Mouse (Mus musculus) gastrocnemius, adult 18-20 months (tissue): ENCODE measurements at regions not wholly inside any gene's neighbourhood (a gene's known extent, or its start where the extent isn't known, plus 50 kb on each side); places are given as distances from the start of the nearest gene placed in this dataset.
"Not testable (repeated sequence)": the region's sequence is repeated elsewhere in the genome, so short reads cannot be mapped to it uniquely, and the experiment has no call there.

Experiments
- DNase-seq: peaks from one replicate; pipeline ENCODE4 v3.0.0; 2021; ENCODE audit warnings: low spot score

- no peak for DNase-seq
Observed at GRCm38 (mm10) chr5:28775648-28776359, 308.7 kb upstream of the Shh start.

GRCm38 (mm10) chr5:28771796-28772195, 304.7 kb upstream of the Shh start:
- DNase-seq: no peak

DNA sequence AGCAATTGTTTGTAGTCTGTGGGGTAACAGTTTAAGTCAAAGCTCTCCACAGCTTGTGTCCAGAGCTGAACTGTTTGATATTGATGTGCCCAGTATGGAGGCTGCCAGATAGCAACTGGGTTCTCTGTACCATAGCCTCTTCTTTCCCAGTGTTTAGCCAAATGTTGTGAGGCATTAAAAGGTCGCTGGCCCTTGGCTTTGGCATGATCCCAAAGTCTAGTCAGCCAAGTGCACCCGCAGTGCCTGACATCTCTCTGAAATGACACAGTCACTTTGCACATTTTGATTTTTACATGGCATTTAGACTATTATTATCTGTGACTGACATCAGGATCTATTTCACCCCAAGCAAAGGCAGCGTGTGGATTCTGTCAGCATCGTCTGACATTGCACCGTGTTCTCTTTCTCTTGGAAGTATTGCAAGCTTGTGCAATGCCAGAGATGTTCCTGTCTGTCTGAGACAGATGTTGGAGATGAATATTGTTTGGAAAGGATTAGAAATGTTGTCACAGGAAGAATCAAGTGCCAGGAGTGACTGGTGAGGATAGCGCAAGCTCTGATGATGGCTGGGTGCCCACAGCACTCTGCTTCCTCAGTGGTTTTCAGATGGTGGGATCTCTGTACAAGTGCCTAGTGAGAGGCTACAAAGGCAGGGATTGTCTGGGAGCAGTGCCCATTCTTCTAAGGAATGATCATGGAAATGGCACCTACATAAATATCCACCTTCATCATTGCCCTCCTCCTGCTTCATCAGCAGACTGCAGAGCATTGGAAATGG, 289.3 kb upstream of the Shh start:
- no peak for DNase-seq

- DNase-seq: not testable (repeated sequence)
Observed at GRCm38 (mm10) chr5:28751821-28752220, 284.8 kb upstream of the Shh start.

GRCm38 (mm10) chr5:28734768-28735167, 267.7 kb upstream of the Shh start:
- DNase-seq: no peak

DNA sequence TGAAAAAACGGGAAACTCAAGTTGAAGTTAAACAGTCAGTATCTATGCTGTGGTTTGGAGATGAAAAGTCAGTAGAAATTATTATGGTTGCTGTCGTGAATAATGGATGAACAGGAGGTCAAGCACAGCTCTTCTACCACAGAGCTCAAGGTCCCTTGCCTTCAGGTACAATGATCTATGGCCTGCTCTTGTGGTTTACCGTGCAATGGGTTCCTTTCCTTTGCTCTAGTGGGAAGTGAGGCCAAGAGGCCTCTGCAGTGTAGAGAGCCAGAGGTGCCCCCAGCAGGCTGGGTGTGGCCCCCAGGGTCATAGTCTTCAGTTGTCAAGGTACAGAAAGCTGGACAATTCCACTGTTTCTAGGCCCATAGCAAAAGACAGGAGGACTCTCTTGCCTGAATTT, 255.0 kb upstream of the Shh start:
- no peak for DNase-seq

DNA sequence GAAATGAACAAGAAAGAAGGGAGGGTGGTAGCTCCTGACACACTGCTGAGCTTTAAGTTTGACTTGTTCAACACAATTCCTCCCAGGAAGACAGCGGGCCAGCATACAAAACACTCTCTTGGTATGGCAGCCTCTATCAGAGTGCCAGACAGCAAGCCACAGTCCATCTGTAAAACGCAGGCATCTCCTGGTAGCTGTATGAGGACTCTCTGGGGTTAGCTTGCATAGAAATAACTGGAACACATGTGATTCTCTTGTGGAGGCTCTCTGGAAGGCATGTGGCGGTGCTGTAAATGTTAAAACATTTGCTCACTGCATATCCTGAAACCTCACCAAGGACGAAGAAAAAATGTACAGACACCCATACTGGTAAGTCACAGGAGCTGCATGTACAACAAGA, 247.9 kb upstream of the Shh start:
- no peak for DNase-seq

- no peak for DNase-seq
Observed at GRCm38 (mm10) chr5:28710517-28710916, 243.5 kb upstream of the Shh start.

GRCm38 (mm10) chr5:28709626-28710025, 242.6 kb upstream of the Shh start:
- DNase-seq: no peak

GRCm38 (mm10) chr5:28704359-28704758, 237.3 kb upstream of the Shh start:
- no peak for DNase-seq

GRCm38 (mm10) chr5:28696966-28697365, 229.9 kb upstream of the Shh start:
- no peak for DNase-seq

DNA sequence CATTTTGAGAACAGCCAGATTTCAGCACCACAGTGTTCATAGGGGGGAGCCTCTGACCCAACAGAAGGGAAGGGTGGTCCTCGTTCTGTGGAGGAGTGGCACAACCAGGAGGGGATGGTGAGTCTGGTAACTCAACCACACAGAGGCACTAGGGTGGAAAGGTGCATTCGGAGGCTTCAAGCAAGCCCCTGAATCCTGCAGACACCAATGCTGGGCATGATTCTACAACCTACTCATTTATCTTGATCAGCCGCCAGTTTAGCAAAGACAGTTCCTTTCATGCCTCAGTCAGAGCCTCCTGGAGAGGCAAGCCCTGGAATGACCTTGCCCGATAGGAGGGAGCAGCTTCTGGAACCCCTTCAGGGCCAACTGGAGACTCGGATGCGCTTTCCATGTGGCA, 223.1 kb upstream of the Shh start:
- no peak for DNase-seq

DNA sequence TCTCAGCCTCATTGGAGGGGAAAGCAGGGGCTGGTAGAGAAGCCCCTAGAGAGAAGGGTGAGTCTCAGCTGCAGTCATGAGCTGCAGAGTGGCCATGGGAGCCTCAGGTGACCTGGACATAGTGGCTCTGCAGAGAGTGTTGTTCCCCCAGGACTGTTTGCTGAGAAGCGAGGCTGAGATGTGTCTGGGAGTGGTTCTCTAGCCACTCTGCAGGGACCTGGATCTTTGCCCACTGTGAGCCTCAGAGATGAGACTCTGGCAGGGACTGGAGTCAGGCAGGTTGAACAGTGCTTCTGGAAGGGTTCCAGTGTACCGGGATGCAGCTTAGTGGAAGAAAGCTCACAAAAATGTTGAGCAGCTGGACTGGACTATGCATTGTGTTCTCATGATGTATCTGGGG, 222.6 kb upstream of the Shh start:
- no peak for DNase-seq

DNA sequence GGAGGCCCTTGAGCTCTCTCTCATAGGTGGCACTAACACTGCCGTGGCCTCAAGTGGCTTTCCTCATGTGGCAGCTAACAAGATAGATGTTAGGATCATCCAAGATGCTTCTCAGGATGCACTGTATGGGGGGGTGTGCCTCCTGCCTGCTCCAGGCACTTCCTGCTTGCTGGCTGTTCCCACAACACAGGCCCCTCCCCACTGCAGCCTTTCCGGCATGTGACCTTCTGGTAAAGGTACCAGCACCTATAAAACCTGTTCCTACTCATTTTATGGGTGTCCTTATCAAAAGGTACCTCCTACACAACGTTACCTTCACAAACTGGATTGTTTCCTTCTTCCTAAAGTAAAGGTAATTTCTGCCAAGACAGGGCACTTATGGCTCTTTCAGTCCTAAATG, 222.1 kb upstream of the Shh start:
- DNase-seq: no peak

- DNase-seq: no peak
Observed at GRCm38 (mm10) chr5:28682821-28683220, 215.8 kb upstream of the Shh start.

DNA sequence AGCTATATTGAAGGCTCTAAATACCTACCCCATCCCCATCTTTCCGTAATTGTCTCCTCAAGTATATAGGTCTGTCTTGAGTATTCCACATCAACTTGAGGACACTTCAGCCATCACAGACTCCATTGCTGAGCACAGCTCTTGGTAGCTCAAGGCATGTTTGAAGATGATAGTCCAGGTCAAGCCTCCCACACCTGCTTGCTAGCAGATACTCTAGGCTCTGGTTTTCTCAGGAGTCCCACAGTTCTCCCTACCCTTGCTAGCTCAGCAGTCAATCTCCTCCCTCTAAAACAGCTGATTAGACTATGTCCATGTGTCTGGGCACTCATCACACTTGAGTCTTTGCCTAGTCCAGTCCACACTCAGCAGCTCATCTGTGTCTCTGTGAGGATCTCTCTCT, 213.3 kb upstream of the Shh start:
- no peak for DNase-seq

DNA sequence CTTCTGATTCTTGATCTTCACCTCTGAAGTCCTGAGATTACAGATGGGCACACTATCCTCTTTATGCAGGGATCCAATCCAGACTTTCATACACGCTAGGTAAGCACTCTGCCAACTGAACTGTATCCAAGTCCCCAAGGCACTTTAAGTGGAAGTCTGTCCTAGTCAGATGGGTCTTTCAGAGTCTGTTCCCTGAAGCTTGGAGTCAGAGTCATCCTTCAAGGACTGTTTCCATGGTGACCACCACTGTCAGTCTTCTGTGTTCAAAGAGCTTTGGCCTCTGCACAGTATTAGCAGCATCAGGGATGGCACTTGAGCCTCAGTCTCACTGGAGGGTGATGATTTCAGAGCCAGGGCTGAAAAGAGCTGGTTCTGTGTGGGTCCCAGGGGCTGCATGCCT, 212.7 kb upstream of the Shh start:
- no peak for DNase-seq

- DNase-seq: no peak
Observed at GRCm38 (mm10) chr5:28630186-28630585, 163.1 kb upstream of the Shh start.

- no peak for DNase-seq
Observed at GRCm38 (mm10) chr5:28611885-28612284, 144.8 kb upstream of the Shh start.

DNA sequence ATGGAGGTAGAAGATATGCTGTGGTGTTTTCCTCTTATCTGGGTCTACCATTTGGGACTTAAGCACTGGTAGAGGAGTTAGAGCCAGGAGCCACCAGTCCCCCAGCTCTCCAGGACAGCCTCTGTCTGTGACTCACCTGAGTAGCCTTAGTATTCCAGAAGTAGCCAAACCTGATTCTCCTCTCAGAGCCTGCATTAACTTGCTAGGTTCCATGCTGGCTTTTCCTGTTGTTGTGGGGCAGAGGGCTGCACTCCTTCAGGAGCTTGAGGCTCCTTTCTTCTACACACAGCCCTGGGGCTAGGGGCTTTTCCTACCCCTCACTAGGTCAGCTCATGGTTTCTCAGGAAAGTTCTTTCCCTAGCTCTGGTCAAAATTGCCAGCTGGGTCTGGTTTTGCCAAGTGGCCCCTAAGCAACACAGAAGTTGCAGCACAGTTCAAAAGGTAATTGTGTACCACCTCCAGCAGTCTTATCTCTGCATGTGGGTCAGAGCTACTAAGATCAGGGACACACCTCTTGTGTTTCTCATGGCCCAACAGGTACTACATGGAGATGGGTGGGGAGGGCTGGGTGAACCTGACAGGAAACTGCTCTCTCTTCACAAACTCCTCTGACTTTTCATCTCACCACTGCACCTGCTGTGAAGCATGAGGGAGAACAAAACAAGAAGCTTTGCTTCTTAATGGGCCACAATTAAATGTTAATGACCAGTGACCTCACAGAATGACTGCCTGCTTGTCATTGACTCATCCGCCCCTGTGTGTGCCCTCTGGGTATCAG, 129.7 kb upstream of the Shh start:
- DNase-seq: no peak

DNA sequence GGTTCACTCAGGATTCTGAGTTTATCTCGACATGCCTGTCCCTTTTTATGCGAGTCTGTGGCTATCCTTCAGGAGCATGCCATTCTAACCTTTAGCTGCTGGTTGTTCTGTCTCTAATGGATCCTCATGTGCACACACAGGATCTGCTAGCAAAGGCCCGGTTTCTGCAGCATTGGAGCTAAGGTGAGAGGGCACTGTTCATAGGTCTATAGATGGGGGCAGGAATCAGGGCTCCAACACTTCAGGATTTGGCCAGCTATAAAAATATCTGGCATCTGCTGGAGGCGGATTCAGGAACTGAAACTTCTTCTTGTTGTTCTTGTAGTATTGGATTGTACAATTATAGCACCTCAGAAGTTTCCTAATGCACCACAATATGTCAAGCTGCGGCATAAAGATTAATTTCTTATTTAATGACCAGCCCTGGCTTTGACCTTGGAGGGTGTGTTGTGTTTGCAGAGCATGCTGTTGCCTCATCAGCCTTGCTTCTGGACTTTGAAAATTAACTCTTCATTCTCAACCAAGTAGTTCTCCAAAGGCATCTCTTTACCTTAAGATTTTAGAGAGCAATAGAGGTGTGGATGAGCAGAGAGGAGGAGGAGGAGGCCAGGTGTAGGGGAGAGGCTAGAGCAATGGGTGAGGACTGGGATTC, 104.4 kb upstream of the Shh start:
- DNase-seq: no peak

- no peak for DNase-seq
Observed at GRCm38 (mm10) chr5:28568417-28568816, 101.4 kb upstream of the Shh start.
